In genomic region chr7:19800764-19801163, GRCm38 (mm10) we compare ENCODE assay signal across 9 mouse cellular contexts. TPM values are rescaled to one million over a fixed set of nuclear protein-coding genes. Genes with fewer than 3 reads are reported as not detected.
A peak's percentile ranks its signal among the peaks of the same experiment; 100 is the strongest.
DNase-seq lines count a peak whose midpoint lies in the region; ATAC-seq and TF ChIP-seq lines count a peak whose summit lies in the region.
"Had no signal": no experiment of that assay in that cellular context is flagged by ENCODE, and none has a peak within 500 bp of the region (broad histone marks: within the 10 kb centered on the region; RNA-seq: fewer than 3 reads in every experiment).

No protein-coding gene starts in this region.

- H3K9ac ChIP-seq in kidney, embryonic 15.5 days = no peak overlapping the region
- no peak overlapping the region for H3K9ac ChIP-seq in forebrain, embryonic 13.5 days
- H3K9ac ChIP-seq: liver, embryonic 15.5 days had no signal

- no peak overlapping the region for H3K4me2 ChIP-seq in kidney, embryonic 15.5 days
- no peak overlapping the region for H3K4me2 ChIP-seq in forebrain, embryonic 13.5 days
- H3K4me2 ChIP-seq: liver, embryonic 15.5 days had no signal

- peaks cover 22% of the 10 kb centered on the region for H3K27me3 ChIP-seq in kidney, embryonic 15.5 days
- peaks cover 10% of the 10 kb centered on the region for H3K27me3 ChIP-seq in C2C12 (ENCODE audit: control insufficient read depth, insufficient read depth, insufficient read length)
- peaks cover 33% of the 10 kb centered on the region for H3K27me3 ChIP-seq in forebrain, embryonic 13.5 days

- no peaks in the 10 kb centered on the region for H3K36me3 ChIP-seq in kidney, embryonic 15.5 days
- H3K36me3 ChIP-seq in C2C12 (ENCODE audit: control insufficient read depth, insufficient read depth) = no peaks in the 10 kb centered on the region
- no peaks in the 10 kb centered on the region for H3K36me3 ChIP-seq in forebrain, embryonic 13.5 days (ENCODE audit: poor library complexity, severe bottlenecking)
- H3K36me3 ChIP-seq: liver, embryonic 15.5 days had no signal

- intact Hi-C loops in heart, postnatal 10 days (cut with DNase I) = no loop called here

- TF ChIP-seq CTCF in C2C12 (IDR thresholded peaks at IDR 0.05; ENCODE audit: control insufficient read depth, insufficient read depth, insufficient read length) = peak; percentile 61

- no peaks in the 10 kb centered on the region for H3K79me2 ChIP-seq in C2C12 (ENCODE audit: control insufficient read depth, insufficient read depth)

- no peaks in the 10 kb centered on the region for H3K79me3 ChIP-seq in C2C12 (ENCODE audit: low read depth)

- no peak overlapping the region for H3ac ChIP-seq in C2C12 (ENCODE audit: control insufficient read depth, insufficient read length, low read depth)

- no peak for ATAC-seq in kidney, embryonic 15.5 days (replicated peaks; ENCODE audit: low FRiP score)
- peak; percentile 46; the same call in 1 of the 2 replicates for ATAC-seq in megakaryocyte, adult 5-6 weeks (ENCODE audit: poor library complexity, severe bottlenecking)
- ATAC-seq in forebrain, embryonic 13.5 days = no peak

- H3K4me1 ChIP-seq in kidney, embryonic 15.5 days = peaks cover 11% of the 10 kb centered on the region
- H3K4me1 ChIP-seq in forebrain, embryonic 13.5 days = 0 out of 2 replicates have a peak, but pooled peaks cover 3% of the 10 kb centered on the region

- DNase-seq in kidney, adult 11 months = peak; percentile 51
- DNase-seq in Muller cell, postnatal 12 days (ENCODE audit: inconsistent ontology term) = peak; percentile 38
- DNase-seq in heart, postnatal 10 days = peak; percentile 72 to 81
- no peak for DNase-seq in spleen, postnatal 4 days (ENCODE audit: low spot score in 2 of 2)

- no peak overlapping the region for H3K27ac ChIP-seq in kidney, embryonic 15.5 days
- H3K27ac ChIP-seq in forebrain, embryonic 13.5 days = no peak overlapping the region
- H3K27ac ChIP-seq: liver, embryonic 15.5 days had no signal

- H3K4me3 ChIP-seq in kidney, embryonic 15.5 days (replicated peaks) = no peak overlapping the region
- H3K4me3 ChIP-seq in C2C12 (ENCODE audit: insufficient read depth, poor library complexity, severe bottlenecking) = no peak overlapping the region
- H3K4me3 ChIP-seq in forebrain, embryonic 13.5 days = no peak overlapping the region
- H3K4me3 ChIP-seq: liver, embryonic 15.5 days had no signal

- no peaks in the 10 kb centered on the region for H3K9me3 ChIP-seq in kidney, embryonic 15.5 days (replicated peaks)
- no peaks in the 10 kb centered on the region for H3K9me3 ChIP-seq in forebrain, embryonic 13.5 days (replicated peaks)
- H3K9me3 ChIP-seq: liver, embryonic 15.5 days had no signal

- 28% methylated on average over 2 of the region's 2 CpGs for WGBS in kidney, embryonic 15.5 days
- 17% methylated on average over 2 of the region's 2 CpGs for WGBS in forebrain, embryonic 13.5 days

TF ChIP-seq in C2C12, 6 proteins besides CTCF, POLR2A, EP300 and RAD21:
- no peak for TF ChIP-seq FOSL1 (IDR thresholded peaks at IDR 0.05; ENCODE audit: insufficient read depth, low read length, poor library complexity, severe bottlenecking)
- TF ChIP-seq MYOD1 (IDR thresholded peaks at IDR 0.05; ENCODE audit: control insufficient read depth, insufficient read length, low read depth) = no peak
- no peak for TF ChIP-seq MYOG (IDR thresholded peaks at IDR 0.05; ENCODE audit: control insufficient read depth, extremely low read depth, insufficient read length)
- no peak for TF ChIP-seq USF1 (IDR thresholded peaks at IDR 0.05; ENCODE audit: low read depth)
- no peak for TF ChIP-seq CEBPB (IDR thresholded peaks at IDR 0.05; ENCODE audit: low read depth)
- TF ChIP-seq MAX (IDR thresholded peaks at IDR 0.05) = no peak

RNA-seq across cellular contexts. Expression of gene Cblc, which starts 4.2 kb away (rescaled TPM):
- 8.3 and 9.1 TPM in 2 replicates for polyA plus RNA-seq in kidney, embryonic 15.5 days (2015; fragmentation: Nextera tagmentation; extraction: Ambion mirVana)
- not detected for polyA plus RNA-seq in C2C12 (2012; fragmentation: generic; extraction: Trizol)
- total RNA-seq in heart, postnatal 10 days (2021) = under 1 TPM in 1 of 2 experiments, not detected in 1; 0.50 TPM
- total RNA-seq in megakaryocyte, adult 5-6 weeks (2015) = not detected in 2 replicates
- total RNA-seq in megakaryocyte, adult 5-6 weeks (2017) = not detected in 2 replicates
- polyA plus RNA-seq in forebrain, embryonic 13.5 days (2015; fragmentation: Nextera tagmentation; extraction: Ambion mirVana) = not detected in 2 replicates

RNA-seq across cellular contexts. Expression of gene Bcl3, which starts 21.8 kb away (rescaled TPM):
- 3.9 and 4.9 TPM in 2 replicates for polyA plus RNA-seq in kidney, embryonic 15.5 days (2015; fragmentation: Nextera tagmentation; extraction: Ambion mirVana)
- polyA plus RNA-seq in C2C12 (2012; fragmentation: generic; extraction: Trizol) = 7.8 TPM
- 1 to 10 TPM; 5.6 to 5.7 TPM for total RNA-seq in heart, postnatal 10 days (2021)
- total RNA-seq in megakaryocyte, adult 5-6 weeks (2015) = 29.2 and 39.1 TPM in 2 replicates
- 9.7 and 17.1 TPM in 2 replicates for total RNA-seq in megakaryocyte, adult 5-6 weeks (2017)
- polyA plus RNA-seq in forebrain, embryonic 13.5 days (2015; fragmentation: Nextera tagmentation; extraction: Ambion mirVana) = 0.23 and 0.49 TPM in 2 replicates

RNA-seq across cellular contexts. Expression of gene Bcam, which starts 29.9 kb away (rescaled TPM):
- 244 and 257 TPM in 2 replicates for polyA plus RNA-seq in kidney, embryonic 15.5 days (2015; fragmentation: Nextera tagmentation; extraction: Ambion mirVana)
- polyA plus RNA-seq in C2C12 (2012; fragmentation: generic; extraction: Trizol) = 1.7 TPM
- total RNA-seq in heart, postnatal 10 days (2021) = 100 to 1,000 TPM; 299 to 317 TPM
- total RNA-seq in megakaryocyte, adult 5-6 weeks (2015) = not detected in 2 replicates
- total RNA-seq in megakaryocyte, adult 5-6 weeks (2017) = 0.29 TPM in 1 of 2 replicates, not detected in the other
- 4.4 and 5.7 TPM in 2 replicates for polyA plus RNA-seq in forebrain, embryonic 13.5 days (2015; fragmentation: Nextera tagmentation; extraction: Ambion mirVana)

RNA-seq across cellular contexts. Expression of gene Nectin2, which starts 50.5 kb away (rescaled TPM):
- polyA plus RNA-seq in kidney, embryonic 15.5 days (2015; fragmentation: Nextera tagmentation; extraction: Ambion mirVana) = 130 and 138 TPM in 2 replicates
- polyA plus RNA-seq in C2C12 (2012; fragmentation: generic; extraction: Trizol) = 26.7 TPM
- total RNA-seq in heart, postnatal 10 days (2021) = 10 to 100 TPM; 43.1 to 45.2 TPM
- total RNA-seq in megakaryocyte, adult 5-6 weeks (2015) = 0.51 and 0.78 TPM in 2 replicates
- 0.37 and 0.66 TPM in 2 replicates for total RNA-seq in megakaryocyte, adult 5-6 weeks (2017)
- polyA plus RNA-seq in forebrain, embryonic 13.5 days (2015; fragmentation: Nextera tagmentation; extraction: Ambion mirVana) = 34.6 and 38.0 TPM in 2 replicates

RNA-seq across cellular contexts. Expression of gene Gm19345, which starts 51.0 kb away (rescaled TPM):
- 0.16 TPM in 1 of 2 replicates, not detected in the other for polyA plus RNA-seq in kidney, embryonic 15.5 days (2015; fragmentation: Nextera tagmentation; extraction: Ambion mirVana)
- not detected for polyA plus RNA-seq in C2C12 (2012; fragmentation: generic; extraction: Trizol)
- total RNA-seq in heart, postnatal 10 days (2021) = not detected
- total RNA-seq in megakaryocyte, adult 5-6 weeks (2015) = not detected in 2 replicates
- total RNA-seq in megakaryocyte, adult 5-6 weeks (2017) = not detected in 2 replicates
- 2.3 and 3.9 TPM in 2 replicates for polyA plus RNA-seq in forebrain, embryonic 13.5 days (2015; fragmentation: Nextera tagmentation; extraction: Ambion mirVana)
- polyA plus RNA-seq: liver, embryonic 15.5 days had no signal

Comparison
In these comparisons a context has a peak if more than half of its experiments do, and no peak if none do; other contexts are left out.
1. DNase-seq: peak in kidney, adult 11 months (single experiment), Muller cell, postnatal 12 days (single experiment) and heart, postnatal 10 days (2 of 2); none in spleen, postnatal 4 days (0 of 2).
2. RNA of gene Bcam, which starts 29.9 kb away (polyA plus RNA-seq): 244 to 257 TPM in kidney, embryonic 15.5 days; 4.4 to 5.7 TPM in forebrain, embryonic 13.5 days and 1.7 TPM in C2C12 (single experiment); every median in the first group is over 10 times any median in the second.